Mouse (Mus musculus) CD4-positive, CD25-positive, alpha-beta regulatory T cell, adult 2 months (primary cell): Measurements from ENCODE around the gene Gm21822.
"Not testable (repeated sequence)": the region's sequence is repeated elsewhere in the genome, so short reads cannot be mapped to it uniquely, and the experiment has no call there.

Experiments
- DNase-seq: peaks from one replicate; pipeline ENCODE4 v3.0.0-alpha.2; 2012; ENCODE audit warnings: low read depth, low spot score

The Gm21822 gene

DNA sequence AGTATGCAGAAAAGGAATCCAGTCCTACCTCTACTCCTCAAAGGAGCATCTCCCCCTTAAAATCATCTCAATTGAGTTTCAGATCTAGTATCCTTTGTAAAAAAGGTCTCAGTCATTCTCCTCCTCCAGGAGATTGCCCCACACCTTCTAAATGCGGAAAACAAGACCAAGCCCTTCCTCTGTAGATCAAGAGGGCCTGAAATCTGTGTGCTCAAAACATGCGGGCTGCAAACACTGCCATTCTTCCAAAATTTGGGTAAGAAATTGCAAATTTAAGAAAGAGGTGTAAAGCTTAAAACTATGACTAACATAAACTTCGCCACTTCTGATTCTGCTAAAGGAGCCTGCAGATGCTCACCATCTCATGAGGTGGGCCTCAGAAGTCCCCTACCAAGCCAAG, at the start of gene Gm21822:
TSS of gene Gm21822 (plus strand) at position 301 of the 400 bp plus-strand sequence.
- not testable (repeated sequence) for DNase-seq
